Mouse (Mus musculus): ENCODE data around the gene Kat14.
"Not testable (repeated sequence)": the region's sequence is repeated elsewhere in the genome, so short reads cannot be mapped to it uniquely, and the experiment has no call there.

The Kat14 gene

GRCm38 (mm10) chr2:144368400-144369019, at the start of gene Kat14, which contains the start of gene Pet117:
Gene Kat14, plus strand, starts transcription at chr2:144368983.
Gene Pet117, plus strand, starts transcription at chr2:144368996.
- peak; percentile 85 for DNase-seq (ENCODE audit: low read depth, low spot score)

- DNase-seq (ENCODE audit: low read depth, low spot score): no peak
Measured at GRCm38 (mm10) chr2:144324218-144324617, 44.6 kb upstream of the Kat14 start.

- DNase-seq (ENCODE audit: low read depth, low spot score): no peak
Measured at GRCm38 (mm10) chr2:144329451-144329850, 39.3 kb upstream of the Kat14 start.

GRCm38 (mm10) chr2:144329937-144330336, 38.8 kb upstream of the Kat14 start:
- no peak for DNase-seq (ENCODE audit: low read depth, low spot score)

- DNase-seq (ENCODE audit: low read depth, low spot score): no peak
Measured at GRCm38 (mm10) chr2:144330352-144330959, 38.3 kb upstream of the Kat14 start.

- DNase-seq (ENCODE audit: low read depth, low spot score): no peak
Measured at GRCm38 (mm10) chr2:144330960-144331371, 37.8 kb upstream of the Kat14 start.

GRCm38 (mm10) chr2:144331401-144332302, 37.1 kb upstream of the Kat14 start, which contains the start of gene Ovol2:
Gene Ovol2, minus strand, starts transcription at chr2:144332146.
- no peak for DNase-seq (ENCODE audit: low read depth, low spot score)

- no peak for DNase-seq (ENCODE audit: low read depth, low spot score)
Measured at GRCm38 (mm10) chr2:144332486-144332885, 36.3 kb upstream of the Kat14 start.

GRCm38 (mm10) chr2:144333138-144333842, 35.5 kb upstream of the Kat14 start:
- no peak for DNase-seq (ENCODE audit: low read depth, low spot score)

GRCm38 (mm10) chr2:144337230-144337629, 31.6 kb upstream of the Kat14 start:
- no peak for DNase-seq (ENCODE audit: low read depth, low spot score)

- no peak for DNase-seq (ENCODE audit: low read depth, low spot score)
Measured at GRCm38 (mm10) chr2:144337701-144338100, 31.1 kb upstream of the Kat14 start.

GRCm38 (mm10) chr2:144338149-144338548, 30.6 kb upstream of the Kat14 start:
- not testable (repeated sequence) for DNase-seq (ENCODE audit: low read depth, low spot score)

GRCm38 (mm10) chr2:144343158-144343557, 25.6 kb upstream of the Kat14 start:
- DNase-seq (ENCODE audit: low read depth, low spot score): no peak

- no peak for DNase-seq (ENCODE audit: low read depth, low spot score)
Measured at GRCm38 (mm10) chr2:144348525-144348924, 20.3 kb upstream of the Kat14 start.

GRCm38 (mm10) chr2:144352843-144353242, 15.9 kb upstream of the Kat14 start:
- no peak for DNase-seq (ENCODE audit: low read depth, low spot score)

GRCm38 (mm10) chr2:144369020-144369421, 238 bp downstream of the Kat14 start:
- peak; percentile 61 for DNase-seq (ENCODE audit: low read depth, low spot score)

- no peak for DNase-seq (ENCODE audit: low read depth, low spot score)
Measured at GRCm38 (mm10) chr2:144369511-144369910, 728 bp downstream of the Kat14 start.

GRCm38 (mm10) chr2:144371566-144371965, 2.8 kb downstream of the Kat14 start:
- no peak for DNase-seq (ENCODE audit: low read depth, low spot score)

- DNase-seq (ENCODE audit: low read depth, low spot score): no peak
Measured at GRCm38 (mm10) chr2:144373063-144373462, 4.3 kb downstream of the Kat14 start.

GRCm38 (mm10) chr2:144375063-144375703, 6.4 kb downstream of the Kat14 start:
- no peak for DNase-seq (ENCODE audit: low read depth, low spot score)

- DNase-seq (ENCODE audit: low read depth, low spot score): no peak
Measured at GRCm38 (mm10) chr2:144381293-144381692, 12.5 kb downstream of the Kat14 start.

Measured in WW6 (cell line).